Mouse (Mus musculus): ENCODE measurements around the gene Osgin1.

Gene Osgin1

DNA sequence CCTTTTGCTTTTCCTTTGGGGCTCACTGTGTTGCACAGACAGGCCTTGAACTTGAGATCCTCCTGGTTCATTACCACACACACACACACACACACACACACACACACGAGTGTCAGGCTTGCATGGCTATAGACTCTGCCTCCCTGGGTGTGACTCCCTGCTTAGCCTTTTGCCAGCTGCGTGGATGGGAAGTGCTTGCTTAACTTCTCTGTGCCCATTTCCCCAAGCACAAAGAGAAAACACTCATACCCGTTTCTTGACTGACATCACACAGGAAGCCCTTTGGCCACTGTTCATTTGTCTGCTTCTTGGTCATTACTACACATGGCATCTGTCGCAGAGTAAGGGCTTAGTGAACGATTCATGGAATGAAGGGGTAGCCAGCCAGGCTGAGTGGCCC, 8.1 kb downstream of the Osgin1 start:
- no peak for DNase-seq (ENCODE audit: low read depth, low spot score)

DNA sequence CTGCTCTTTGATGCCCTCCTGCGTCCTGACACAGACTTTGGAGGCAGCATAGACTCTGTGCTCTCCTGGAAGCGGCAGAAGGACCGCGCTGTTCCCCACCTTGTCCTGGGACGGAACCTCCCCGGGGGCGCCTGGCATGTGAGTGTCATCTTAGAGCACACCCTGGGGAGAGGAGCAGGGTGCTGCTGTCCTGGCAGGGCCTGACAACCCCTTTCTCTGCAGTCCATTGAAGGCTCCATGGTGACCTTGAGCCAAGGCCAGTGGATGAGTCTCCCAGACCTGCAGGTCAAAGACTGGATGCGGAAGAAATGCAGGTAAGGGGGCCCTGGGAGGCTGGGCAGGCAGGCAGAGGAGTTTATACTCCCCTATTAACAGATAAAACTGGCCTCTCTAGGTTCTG, 9.0 kb downstream of the Osgin1 start:
- no peak for DNase-seq (ENCODE audit: low read depth, low spot score)

DNA sequence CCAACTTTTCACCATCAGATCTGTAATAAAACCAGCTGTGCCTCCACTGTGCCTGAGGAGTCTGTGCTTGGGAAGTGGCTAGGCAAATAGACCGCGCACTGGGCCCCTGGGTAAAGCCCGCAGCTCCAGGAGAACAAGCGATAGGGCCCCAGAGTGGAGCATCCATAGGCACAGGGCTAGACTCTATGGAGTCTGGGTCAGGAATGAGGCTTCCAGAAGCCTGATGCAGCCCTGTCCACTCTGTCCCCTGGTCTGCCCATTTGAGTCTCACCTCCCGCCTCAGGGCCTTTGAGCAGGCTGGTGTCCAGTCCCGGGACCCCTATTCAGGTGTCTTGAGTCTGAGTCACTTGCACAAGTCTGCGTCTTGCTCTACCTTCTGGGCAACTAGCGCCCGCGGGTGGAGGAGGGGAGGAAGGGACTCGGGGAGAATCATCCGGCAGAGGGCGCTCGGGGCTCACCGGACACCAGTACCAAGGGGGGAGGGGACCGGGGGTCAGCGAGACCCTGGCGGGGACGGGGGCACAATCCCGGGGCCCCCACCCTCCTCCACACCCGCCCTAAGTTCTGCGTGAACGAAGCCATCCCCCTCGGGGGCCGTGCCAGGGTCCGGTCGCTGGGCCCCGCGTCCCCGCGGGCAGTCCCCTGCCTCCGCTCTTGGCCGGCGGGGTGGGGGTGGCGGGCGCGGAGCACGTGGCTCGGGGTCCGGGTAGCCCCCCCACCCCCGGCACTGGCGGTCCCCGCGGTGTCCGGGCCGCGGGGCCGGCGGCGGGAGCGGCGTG, 12.5 kb downstream of the Osgin1 start, which contains the start of gene Necab2:
Gene Necab2, plus strand, starts transcription at position 509 of the 779 bp plus-strand sequence.
- peak; percentile 50 for DNase-seq (ENCODE audit: low read depth, low spot score)

DNA sequence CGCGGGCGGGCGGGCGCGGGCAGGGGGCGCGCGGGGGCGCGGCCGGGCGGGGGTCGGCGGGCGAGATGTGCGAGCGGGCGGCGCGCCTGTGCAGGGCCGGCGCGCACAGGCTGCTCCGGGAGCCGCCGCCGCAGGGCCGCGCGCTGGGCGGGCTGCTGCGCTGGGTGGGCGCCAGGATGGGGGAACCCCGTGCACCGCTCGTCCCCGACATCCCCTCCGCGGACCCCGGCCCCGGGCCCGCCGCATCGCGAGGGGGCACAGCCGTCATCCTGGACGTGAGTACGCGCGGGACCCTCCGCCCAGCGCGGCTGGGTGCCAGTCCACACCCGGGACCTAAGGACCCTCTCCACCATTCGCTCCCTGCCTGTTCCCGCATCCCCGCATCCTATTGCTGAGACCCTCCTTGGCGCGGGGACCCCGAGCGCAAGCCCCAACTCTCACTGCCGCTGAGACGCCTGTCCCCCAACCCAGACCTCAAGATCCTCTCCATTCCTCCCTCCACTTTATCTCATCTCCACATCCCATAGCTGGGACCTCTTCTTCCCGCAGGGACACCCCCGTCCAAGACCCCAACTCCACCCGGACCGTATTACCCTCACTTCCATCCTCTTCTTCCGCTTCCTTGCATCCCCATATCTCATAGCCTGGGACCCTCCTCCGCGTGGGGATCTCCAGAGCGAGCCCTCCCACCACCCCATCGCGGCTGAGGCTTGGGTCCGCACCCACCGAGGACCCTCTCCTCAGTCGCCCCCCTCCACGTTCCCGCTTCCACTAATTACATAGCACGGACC, 13.3 kb downstream of the Osgin1 start:
- DNase-seq (ENCODE audit: low read depth, low spot score), result no peak

DNA sequence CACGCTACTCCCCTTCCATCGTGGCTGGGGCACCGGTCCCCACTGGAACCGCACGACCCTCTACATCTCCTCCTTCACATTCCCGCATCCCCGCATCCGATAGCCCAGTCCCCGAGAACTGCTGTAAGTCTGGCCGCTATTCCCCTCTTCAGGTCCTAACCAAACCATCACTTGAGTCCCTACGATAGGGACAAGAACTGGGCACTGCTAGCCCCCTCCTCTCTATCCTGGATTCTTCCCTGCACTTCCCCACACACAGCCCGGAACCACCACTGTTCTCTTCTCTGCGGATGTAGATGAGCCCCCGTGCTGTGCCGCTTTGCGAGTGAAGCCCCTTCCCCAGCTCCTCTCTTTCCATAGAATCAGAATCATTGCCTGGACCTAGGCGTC, 13.9 kb downstream of the Osgin1 start:
- no peak for DNase-seq (ENCODE audit: low read depth, low spot score)

DNA sequence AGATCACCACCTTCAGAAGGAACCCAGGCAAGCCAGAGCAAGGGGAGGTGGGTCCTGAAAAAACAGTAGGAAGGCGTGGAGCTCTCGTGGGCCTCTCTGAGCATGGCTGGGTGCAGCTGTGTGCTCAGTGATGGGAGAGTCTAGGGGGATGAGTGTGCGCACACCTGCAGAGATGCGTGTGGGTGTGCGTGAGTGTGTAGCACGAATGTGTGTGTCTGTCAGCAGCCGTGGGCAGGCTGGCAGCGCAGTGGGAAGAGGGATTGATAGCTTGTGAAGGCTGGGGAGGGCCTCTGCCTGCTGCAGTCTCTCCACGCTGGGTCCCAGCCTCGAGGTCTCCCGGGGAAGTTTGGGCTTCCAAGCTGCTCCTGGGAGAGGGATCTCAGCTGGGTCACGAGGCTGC, 15.7 kb downstream of the Osgin1 start:
- DNase-seq (ENCODE audit: low read depth, low spot score), result no peak

DNA sequence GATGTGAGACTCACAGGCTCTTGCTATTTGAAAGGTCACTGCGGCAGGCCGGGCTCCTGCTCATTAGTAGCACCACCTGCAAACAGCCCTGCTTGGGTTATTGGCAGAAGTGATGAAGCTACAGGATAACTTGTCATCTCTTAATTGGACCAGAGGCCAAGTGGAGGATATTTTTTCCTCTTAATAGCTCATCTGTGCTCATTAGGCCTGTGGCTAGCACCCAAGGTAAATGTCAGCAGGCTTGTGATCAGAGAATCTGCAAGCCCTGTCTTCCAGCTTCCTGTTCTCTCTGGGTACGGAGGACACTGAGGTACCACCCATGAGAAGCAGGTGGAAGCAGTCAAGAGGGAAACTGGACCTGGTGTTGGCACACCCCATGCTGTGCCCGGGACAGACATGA, 17.2 kb downstream of the Osgin1 start:
- no peak for DNase-seq (ENCODE audit: low read depth, low spot score)

DNA sequence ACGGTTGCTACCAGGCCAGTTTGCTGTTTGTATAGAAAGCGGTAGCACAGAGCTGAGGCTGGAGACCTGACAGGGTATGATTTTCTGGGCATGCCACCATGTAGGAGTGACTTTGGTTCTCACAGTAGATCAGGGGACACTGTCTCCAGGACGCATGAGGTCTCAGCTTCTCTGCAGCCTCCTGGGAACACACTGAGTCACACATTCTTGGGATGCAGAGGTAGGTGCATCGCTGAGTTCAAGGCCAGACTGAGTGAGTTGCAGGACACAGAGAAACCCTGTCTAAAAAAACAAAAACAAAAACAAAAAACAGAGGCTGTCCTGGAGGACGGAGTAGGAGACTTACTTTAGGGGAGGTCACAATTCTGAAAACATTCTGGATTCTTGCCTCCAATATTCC, 19.0 kb downstream of the Osgin1 start:
- DNase-seq (ENCODE audit: low read depth, low spot score), result no peak

DNA sequence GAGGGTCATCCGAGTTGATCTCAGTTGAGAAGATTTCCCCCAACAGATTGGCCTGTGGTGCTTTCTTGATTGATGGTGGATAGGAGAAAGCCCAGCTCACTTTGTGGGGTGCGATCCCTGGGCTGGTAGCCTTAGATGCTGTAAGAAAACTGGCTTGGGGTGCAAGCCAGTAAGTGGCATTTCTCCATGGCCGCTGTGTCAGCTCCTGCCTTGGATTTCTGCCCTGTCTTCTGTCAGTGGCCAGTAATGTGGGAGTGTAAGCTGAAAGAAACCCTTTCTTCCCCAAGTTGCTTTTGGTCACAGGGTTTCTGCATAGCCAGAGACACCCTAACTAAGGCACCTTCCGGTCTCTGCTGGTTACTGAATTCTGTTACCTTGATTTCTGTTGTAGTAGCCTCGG, 22.1 kb downstream of the Osgin1 start:
- DNase-seq (ENCODE audit: low read depth, low spot score), result no peak

DNA sequence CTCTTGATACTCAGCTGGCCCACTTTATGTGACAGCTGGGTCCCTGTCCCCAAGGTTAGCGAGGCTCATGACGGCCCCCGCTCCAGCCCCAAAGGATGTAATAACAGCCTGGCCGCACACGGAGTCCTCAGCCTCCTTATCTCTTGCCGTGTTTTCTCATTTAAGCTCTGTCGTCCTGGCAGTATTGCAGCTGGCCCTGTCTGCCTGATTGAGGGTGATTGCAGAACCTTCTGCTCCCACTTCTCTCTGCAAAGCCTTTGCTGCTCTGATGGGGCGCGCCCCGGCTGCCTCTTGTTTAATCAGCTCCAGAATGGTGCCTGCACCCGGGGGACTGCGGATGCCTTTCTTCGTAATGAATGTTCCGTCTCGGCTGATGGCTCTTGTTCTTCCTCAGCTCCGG, 25.8 kb downstream of the Osgin1 start:
- no peak for DNase-seq (ENCODE audit: low read depth, low spot score)

DNA sequence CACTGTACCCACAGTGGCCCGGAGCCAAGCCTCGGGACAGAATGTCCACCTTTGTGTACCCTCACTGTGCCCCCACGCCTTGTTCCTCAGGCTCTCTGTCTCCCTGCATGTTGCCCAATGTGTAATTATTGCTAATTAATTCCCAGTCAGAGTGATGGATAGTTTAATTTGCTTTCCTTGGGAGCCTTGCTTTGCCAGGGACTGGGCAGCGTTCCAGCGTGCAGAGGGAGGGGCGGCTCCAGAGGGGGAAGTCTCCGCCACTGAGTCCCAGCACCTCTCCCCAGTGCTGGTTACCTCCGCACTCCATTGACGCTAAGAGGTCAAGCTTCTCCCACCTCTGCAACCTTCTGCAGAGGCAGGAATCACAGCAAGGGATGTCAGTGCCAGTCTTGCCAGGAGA, 27.4 kb downstream of the Osgin1 start:
- no peak for DNase-seq (ENCODE audit: low read depth, low spot score)

DNA sequence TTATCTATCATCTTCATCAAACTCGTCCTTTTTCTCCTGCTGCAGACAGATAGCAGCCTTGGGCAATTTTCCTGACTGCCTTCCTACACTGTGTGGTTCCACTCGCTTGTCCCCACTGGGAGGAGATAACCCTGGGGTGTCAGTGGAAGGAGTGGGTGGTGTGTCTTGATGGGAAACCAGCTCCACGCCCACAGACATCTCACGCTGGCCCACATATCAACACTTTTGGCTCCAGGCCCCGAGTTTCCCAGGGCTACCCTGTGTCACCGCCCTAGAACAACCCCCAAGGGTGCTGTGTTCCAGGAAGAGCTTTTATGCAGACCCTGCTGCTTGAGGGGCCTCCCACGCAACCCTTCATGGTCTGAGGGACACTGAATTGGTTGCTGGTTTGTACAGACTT, 29.8 kb downstream of the Osgin1 start:
- DNase-seq (ENCODE audit: low read depth, low spot score), result no peak

DNA sequence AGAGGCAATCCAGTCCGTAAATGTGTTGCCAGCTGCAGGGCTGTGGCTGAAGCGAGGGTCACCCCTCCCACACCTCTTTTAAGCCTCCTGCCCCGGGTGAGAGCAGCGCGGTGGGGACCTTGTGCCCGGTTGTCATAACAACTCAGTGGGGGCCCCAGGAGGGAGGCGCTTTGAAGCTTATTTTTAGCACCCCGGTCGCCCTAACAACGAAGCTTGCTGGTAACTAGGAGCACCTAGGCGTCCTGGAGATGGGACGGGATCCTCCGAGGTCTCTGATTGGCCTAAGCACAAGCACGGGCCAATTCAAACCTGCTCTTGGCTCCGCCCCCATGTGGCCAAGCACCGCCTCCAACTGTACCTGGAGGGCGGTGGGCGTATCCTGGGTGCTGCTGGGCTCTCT, 32.2 kb downstream of the Osgin1 start:
- DNase-seq (ENCODE audit: low read depth, low spot score), result no peak

DNA sequence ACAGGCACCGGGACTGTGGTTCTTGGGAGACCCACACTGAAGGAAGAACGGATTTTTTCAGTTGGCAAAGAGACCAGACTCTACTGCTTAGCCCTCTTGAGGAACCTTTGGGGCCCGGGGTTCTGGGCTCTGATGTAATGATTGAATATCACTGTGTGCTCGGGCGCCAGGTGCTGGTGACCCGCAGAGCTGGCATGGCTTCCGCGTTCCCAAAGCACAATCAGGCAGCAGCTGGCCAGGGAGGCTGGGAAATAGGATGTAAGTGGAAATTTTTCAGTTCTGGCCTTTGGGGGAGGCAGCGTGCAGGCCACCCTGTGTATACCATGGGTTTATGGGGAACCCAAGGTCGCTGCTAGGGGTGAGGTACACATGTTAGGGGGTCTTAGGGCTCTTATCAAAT, 32.9 kb downstream of the Osgin1 start:
- no peak for DNase-seq (ENCODE audit: low read depth, low spot score)

DNA sequence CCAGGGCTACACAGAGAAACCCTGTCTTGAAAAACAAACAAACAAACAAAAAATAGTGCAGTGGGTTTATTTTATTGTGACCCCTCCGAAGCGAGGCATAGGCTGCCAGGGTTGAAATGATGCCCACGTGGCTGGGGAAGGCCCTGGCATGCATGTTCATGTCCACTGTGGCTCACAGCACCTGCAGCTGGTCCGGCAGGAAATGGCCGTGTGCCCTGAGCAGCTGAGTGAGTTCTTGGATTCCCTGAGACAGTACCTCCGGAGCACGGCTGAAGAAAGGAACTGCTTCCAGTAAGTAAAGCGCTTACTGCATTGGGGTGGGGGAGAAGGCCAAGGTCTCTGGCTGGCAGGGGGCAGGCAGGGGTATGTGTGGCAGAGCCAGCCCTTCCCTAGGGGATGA, 34.2 kb downstream of the Osgin1 start:
- DNase-seq (ENCODE audit: low read depth, low spot score), result no peak

DNA sequence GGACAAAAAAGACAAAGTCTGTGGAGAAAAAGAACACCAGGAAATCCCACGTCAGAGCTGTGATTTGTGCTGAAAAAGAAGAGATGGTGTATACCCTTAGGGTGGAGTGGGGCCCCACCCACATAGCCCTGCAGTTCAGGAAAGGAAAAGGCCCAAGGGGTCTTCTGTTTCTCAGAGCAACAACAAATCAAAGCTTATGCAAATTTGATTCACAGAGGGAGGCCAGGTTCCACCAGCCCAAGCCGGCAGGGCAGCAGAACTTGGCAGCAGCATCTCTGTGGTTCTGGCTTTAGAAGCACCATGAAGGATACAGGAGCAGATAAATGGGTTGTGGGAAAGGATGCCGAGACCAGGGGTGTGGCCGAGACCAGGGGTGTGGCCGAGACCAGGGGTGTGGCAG, 44.8 kb downstream of the Osgin1 start:
- no peak for DNase-seq (ENCODE audit: low read depth, low spot score)

DNA sequence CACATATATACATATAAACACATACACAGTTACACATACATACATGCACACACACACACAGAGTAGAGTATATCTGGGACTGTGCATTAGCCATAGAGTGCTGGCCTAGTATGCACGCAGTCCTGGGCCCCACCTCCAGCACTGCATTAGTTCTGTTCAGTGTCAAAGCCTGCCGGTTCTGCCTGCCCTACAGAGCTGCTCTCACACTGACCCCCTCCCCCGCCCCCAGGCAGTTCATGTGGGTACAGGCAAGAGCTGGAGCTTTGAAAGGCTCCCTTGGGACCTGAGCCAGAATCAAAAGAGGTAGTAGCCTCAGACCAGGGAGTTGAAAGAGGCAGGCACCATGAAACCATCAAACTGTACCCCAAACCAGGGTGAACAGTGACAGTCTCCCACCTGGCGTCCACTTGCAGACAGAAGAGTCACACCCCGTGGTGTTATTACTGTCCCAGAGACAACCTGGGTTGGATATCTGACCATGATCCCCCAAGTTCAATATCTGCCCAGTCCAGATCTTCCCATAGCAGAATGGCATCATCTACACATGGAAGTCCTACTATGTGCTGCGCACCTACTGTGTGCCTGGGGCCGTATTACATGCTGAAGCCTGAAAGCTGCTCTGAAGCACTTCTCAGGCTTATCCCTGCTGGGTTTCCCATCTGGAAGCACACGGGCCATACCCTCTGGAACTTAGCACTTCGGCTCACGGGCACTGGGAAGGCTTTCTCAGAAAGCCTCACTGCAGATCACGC, 50.4 kb downstream of the Osgin1 start:
- no peak for DNase-seq (ENCODE audit: low read depth, low spot score)

DNA sequence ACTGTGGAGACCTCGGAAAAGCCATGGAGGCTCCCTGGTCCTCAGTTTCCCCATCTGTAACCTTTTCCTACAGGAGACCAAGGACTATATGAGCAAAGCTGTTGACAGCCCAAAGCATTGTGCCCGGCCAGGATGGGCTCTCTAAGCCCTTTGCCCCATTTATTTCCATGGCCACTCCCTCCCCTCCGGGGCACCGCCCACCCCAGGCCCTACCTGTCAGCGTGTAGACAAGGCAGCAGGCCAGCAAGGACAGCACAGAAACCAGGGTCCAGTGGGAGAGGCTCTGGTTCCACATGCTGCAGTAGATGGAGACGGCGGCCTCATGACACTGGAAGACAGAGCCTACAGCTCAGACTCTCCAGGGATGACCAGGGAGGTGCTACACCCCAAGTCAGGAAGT, 53.2 kb downstream of the Osgin1 start:
- DNase-seq (ENCODE audit: low read depth, low spot score), result no peak
